Mouse (Mus musculus): Measurements from ENCODE around the gene Ppat. TPM values are rescaled to one million over a fixed set of nuclear protein-coding genes. Genes with fewer than 3 reads are reported as not detected.

Gene Ppat
- polyA plus RNA-seq, 1 experiment from 2014 or later = 12.5 TPM

DNA sequence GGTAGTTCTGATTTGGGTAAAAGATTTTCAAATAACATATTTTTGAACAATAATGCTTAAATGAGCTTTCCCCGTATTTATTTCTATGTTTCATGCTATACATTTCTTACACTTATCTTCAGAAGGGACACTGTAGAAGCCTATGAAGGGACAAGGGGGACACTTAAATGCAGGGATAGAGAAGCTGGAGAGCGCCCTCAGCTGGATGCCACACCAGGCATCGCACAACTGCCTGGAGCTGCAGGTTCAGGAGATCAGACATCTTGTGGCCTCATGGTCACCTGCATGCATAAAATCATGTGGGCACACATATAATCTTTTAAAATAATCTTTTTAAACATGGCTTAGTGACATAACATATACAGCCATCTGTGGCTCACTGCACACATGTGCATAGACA, 13.3 kb upstream of the Ppat start:
- no peak for ATAC-seq (ENCODE audit: low FRiP score, low TSS enrichment)
- WGBS = 92% methylated on average over 3 of the region's 3 CpGs

DNA sequence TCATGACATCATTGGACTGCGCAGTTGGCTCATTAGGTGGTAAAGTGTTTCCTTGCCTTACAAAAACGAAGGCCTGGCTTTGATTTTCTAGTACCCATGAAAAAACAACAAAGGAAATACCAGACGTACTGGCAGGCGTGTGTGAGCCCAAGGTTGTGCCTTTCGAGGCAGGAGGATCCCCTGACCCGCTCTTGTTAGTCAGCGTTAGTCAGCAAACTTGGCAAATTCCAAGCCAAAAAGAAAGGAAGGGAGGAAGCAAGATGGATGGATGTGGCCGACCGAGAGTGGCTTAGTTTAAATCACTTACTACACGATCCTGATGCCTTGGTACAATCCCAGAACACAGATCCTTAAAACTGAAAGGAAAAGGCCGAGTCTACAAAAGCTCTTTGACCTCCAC, 11.2 kb upstream of the Ppat start:
- no peak for TF ChIP-seq CTCF (IDR thresholded peaks at IDR 0.05; ENCODE audit: low read depth)
- no peak for TF ChIP-seq EP300 (optimal IDR thresholded peaks at IDR 0.05)
- H3K27me3 ChIP-seq (ENCODE audit: control insufficient read depth, insufficient read depth, low read length) = no peaks in the 10 kb centered on the region
- H3K4me1 ChIP-seq (replicated peaks; ENCODE audit: control insufficient read depth, insufficient read depth) = no peaks in the 10 kb centered on the region
- DNase-seq (ENCODE audit: low spot score) (no peak), ATAC-seq (ENCODE audit: low FRiP score, low TSS enrichment) (no peak)
- no peak overlapping the region for H3K4me3 ChIP-seq (ENCODE audit: low read depth, low read length)
- H3K4me2 ChIP-seq (replicated peaks; ENCODE audit: low read depth) = no peak overlapping the region
- H3K27ac ChIP-seq (replicated peaks) = no peak overlapping the region
- no peaks in the 10 kb centered on the region for H3K9me3 ChIP-seq (ENCODE audit: control insufficient read depth, low read length)
- WGBS = 78% methylated on average over 11 of the region's 11 CpGs
- no peak overlapping the region for H3K9ac ChIP-seq (ENCODE audit: low read length)
- peaks cover 21% of the 10 kb centered on the region for H3K36me3 ChIP-seq (ENCODE audit: control insufficient read depth, insufficient read depth, low read length)

More for the DNA sequence above, 13.3 kb upstream of the Ppat start:
- Histone ChIP-seq H3K27me3 (ENCODE audit: control insufficient read depth, insufficient read depth, low read length) (no peaks in the 10 kb centered on the region), H3K4me1 (replicated peaks; ENCODE audit: control insufficient read depth, insufficient read depth) (no peaks in the 10 kb centered on the region), H3K27ac (replicated peaks) (no peak overlapping the region), H3K36me3 (ENCODE audit: control insufficient read depth, insufficient read depth, low read length) (peaks cover 15% of the 10 kb centered on the region), H3K9ac (ENCODE audit: low read length) (no peak overlapping the region), H3K4me2 (replicated peaks; ENCODE audit: low read depth) (no peak overlapping the region), H3K9me3 (ENCODE audit: control insufficient read depth, low read length) (no peaks in the 10 kb centered on the region), H3K4me3 (ENCODE audit: low read depth, low read length) (no peak overlapping the region)
- TF ChIP-seq CTCF (IDR thresholded peaks at IDR 0.05; ENCODE audit: low read depth) (peak; percentile 53), EP300 (optimal IDR thresholded peaks at IDR 0.05) (no peak)
- no peak for DNase-seq (ENCODE audit: low spot score)

DNA sequence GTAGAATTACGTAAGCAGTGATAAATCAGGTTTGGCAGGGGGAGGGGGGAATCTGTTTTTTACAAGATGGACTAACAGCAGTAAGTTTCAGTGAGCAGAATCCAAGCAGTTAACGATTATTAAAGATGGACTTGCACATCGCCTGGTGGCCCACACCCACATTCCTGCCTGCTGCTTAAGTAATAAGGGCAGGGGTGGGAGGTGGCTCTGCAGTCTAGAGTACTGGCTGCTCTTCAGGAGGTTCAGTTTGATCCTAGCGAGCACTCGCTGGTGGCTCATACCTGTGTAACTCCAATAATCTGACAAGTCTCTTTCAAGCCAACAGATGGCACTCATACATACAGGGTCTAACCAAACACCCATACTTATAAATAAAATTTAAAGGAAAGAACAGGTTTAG, 8.2 kb upstream of the Ppat start:
- no peak for ATAC-seq (ENCODE audit: low FRiP score, low TSS enrichment)
- peaks cover 25% of the 10 kb centered on the region for H3K36me3 ChIP-seq (ENCODE audit: control insufficient read depth, insufficient read depth, low read length)
- no peak for DNase-seq (ENCODE audit: low spot score)
- no peaks in the 10 kb centered on the region for H3K4me1 ChIP-seq (replicated peaks; ENCODE audit: control insufficient read depth, insufficient read depth)
- no peaks in the 10 kb centered on the region for H3K9me3 ChIP-seq (ENCODE audit: control insufficient read depth, low read length)
- WGBS = 72% methylated on average over 5 of the region's 5 CpGs
- H3K27me3 ChIP-seq (ENCODE audit: control insufficient read depth, insufficient read depth, low read length) = no peaks in the 10 kb centered on the region
- H3K4me3 ChIP-seq (ENCODE audit: low read depth, low read length) = no peak overlapping the region
- H3K27ac ChIP-seq (replicated peaks) = no peak overlapping the region
- no peak for TF ChIP-seq EP300 (optimal IDR thresholded peaks at IDR 0.05)
- TF ChIP-seq CTCF (IDR thresholded peaks at IDR 0.05; ENCODE audit: low read depth) = no peak
- no peak overlapping the region for H3K9ac ChIP-seq (ENCODE audit: low read length)
- H3K4me2 ChIP-seq (replicated peaks; ENCODE audit: low read depth) = no peak overlapping the region

DNA sequence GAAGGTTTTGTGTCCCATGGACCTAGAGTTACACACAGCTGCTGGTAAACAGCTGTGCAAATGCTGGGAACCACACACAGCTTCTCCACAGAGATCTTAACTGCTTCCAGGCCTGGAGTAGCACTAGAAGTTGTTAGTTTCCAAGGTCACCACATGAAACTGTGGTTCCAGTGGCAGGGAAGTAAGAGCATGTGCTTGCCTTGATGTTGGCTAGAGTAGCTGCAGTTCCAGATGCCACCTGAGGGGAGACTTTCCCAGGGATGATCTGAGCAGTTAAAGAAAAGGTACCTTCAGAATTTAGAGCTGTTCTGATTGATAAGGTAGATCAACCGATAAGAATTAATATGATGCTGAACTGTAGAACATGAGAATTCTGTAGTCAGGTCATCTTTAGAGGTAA, 6.6 kb upstream of the Ppat start:
- no peak overlapping the region for H3K27ac ChIP-seq (replicated peaks)
- H3K9me3 ChIP-seq (ENCODE audit: control insufficient read depth, low read length) = no peaks in the 10 kb centered on the region
- H3K27me3 ChIP-seq (ENCODE audit: control insufficient read depth, insufficient read depth, low read length) = no peaks in the 10 kb centered on the region
- TF ChIP-seq EP300 (optimal IDR thresholded peaks at IDR 0.05) (no peak), CTCF (IDR thresholded peaks at IDR 0.05; ENCODE audit: low read depth) (peak; percentile 55)
- no peak overlapping the region for H3K4me3 ChIP-seq (ENCODE audit: low read depth, low read length)
- H3K4me1 ChIP-seq (replicated peaks; ENCODE audit: control insufficient read depth, insufficient read depth) = no peaks in the 10 kb centered on the region
- no peak overlapping the region for H3K9ac ChIP-seq (ENCODE audit: low read length)
- peaks cover 21% of the 10 kb centered on the region for H3K36me3 ChIP-seq (ENCODE audit: control insufficient read depth, insufficient read depth, low read length)
- ATAC-seq (ENCODE audit: low FRiP score, low TSS enrichment) (no peak), DNase-seq (ENCODE audit: low spot score) (no peak)
- H3K4me2 ChIP-seq (replicated peaks; ENCODE audit: low read depth) = no peak overlapping the region
- 92% methylated on average over 1 of the region's 1 CpGs for WGBS

DNA sequence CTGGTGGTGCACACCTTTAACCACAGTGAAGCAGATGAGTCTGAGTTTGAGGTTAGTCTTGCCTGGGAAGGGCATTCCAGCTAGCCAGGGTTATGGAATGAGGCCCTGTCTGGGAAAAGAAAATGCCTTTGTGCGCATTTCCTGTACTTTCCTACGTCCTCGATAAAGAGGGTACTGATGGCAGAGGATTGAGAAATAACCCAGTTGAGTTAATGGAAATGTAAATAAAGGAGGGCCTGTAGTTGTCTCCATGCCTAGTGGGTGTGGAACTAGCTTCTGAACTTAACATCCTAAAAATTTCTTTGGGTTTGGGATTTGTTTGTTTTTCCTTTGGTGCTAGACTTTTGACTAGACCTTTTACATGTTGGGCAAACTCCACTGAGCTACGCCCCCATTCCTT, 4.1 kb upstream of the Ppat start:
- no peak for DNase-seq (ENCODE audit: low spot score)
- Histone ChIP-seq H3K4me1 (replicated peaks; ENCODE audit: control insufficient read depth, insufficient read depth) (peaks cover 4% of the 10 kb centered on the region; the same call in 1 of the 2 replicates), H3K27me3 (ENCODE audit: control insufficient read depth, insufficient read depth, low read length) (no peaks in the 10 kb centered on the region), H3K4me3 (ENCODE audit: low read depth, low read length) (no peak overlapping the region), H3K27ac (replicated peaks) (no peak overlapping the region), H3K4me2 (replicated peaks; ENCODE audit: low read depth) (no peak overlapping the region), H3K9ac (ENCODE audit: low read length) (no peak overlapping the region), H3K9me3 (ENCODE audit: control insufficient read depth, low read length) (no peaks in the 10 kb centered on the region), H3K36me3 (ENCODE audit: control insufficient read depth, insufficient read depth, low read length) (peaks cover 18% of the 10 kb centered on the region)
- TF ChIP-seq CTCF (IDR thresholded peaks at IDR 0.05; ENCODE audit: low read depth) = no peak
- TF ChIP-seq EP300 (optimal IDR thresholded peaks at IDR 0.05) = no peak
- WGBS = 50% methylated on average over 4 of the region's 4 CpGs
- ATAC-seq (ENCODE audit: low FRiP score, low TSS enrichment) = no peak

DNA sequence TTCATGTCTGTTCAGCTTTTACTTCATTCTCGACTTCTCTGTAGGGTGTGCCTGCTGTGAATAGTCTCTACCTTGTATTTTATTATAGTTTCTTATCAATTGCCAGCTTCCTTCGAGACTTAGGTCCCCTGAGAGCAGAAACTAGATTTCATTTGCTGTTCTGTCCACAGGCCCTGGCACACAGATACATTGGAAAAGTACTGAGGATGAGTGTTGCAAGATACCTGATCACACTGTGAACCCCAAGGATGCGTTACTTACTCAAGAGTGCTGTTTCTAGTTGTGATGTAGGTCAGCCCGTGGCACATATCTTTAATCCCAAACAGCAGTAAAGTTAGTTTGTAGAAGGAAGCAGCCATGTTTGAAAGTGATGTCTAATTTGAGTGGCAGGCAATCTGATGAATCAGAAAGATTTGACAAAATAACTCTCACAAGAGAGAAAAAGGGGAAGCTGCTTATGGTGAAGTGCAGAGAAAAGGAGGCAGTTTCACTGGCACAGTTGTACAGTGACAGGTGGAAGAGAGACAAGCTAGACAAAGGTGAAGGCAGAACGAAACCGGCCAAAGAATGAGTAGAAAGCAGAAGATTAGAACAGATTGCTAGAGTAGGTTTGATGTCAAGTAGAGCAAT, 3.0 kb upstream of the Ppat start:
- H3K9ac ChIP-seq (ENCODE audit: low read length) = no peak overlapping the region
- no peaks in the 10 kb centered on the region for H3K9me3 ChIP-seq (ENCODE audit: control insufficient read depth, low read length)
- H3K4me1 ChIP-seq (replicated peaks; ENCODE audit: control insufficient read depth, insufficient read depth) = peaks cover 4% of the 10 kb centered on the region; the same call in 1 of the 2 replicates
- DNase-seq (ENCODE audit: low spot score) (no peak), ATAC-seq (ENCODE audit: low FRiP score, low TSS enrichment) (no peak)
- TF ChIP-seq EP300 (optimal IDR thresholded peaks at IDR 0.05) = no peak
- TF ChIP-seq CTCF (IDR thresholded peaks at IDR 0.05; ENCODE audit: low read depth) = no peak
- peaks cover 13% of the 10 kb centered on the region for H3K36me3 ChIP-seq (ENCODE audit: control insufficient read depth, insufficient read depth, low read length)
- no peaks in the 10 kb centered on the region for H3K27me3 ChIP-seq (ENCODE audit: control insufficient read depth, insufficient read depth, low read length)
- H3K4me2 ChIP-seq (replicated peaks; ENCODE audit: low read depth) = no peak overlapping the region
- H3K4me3 ChIP-seq (ENCODE audit: low read depth, low read length) = no peak overlapping the region
- no peak overlapping the region for H3K27ac ChIP-seq (replicated peaks)
- WGBS = 71% methylated on average over 6 of the region's 6 CpGs
